Mouse (Mus musculus): ENCODE measurements around the gene Dlg1. TPM values are rescaled to one million over a fixed set of nuclear protein-coding genes. Genes with fewer than 3 reads are reported as not detected.

Gene Dlg1
- total and polyA plus RNA-seq, 2 experiments from 2014 or later, result 7.5 to 17.9 TPM

DNA sequence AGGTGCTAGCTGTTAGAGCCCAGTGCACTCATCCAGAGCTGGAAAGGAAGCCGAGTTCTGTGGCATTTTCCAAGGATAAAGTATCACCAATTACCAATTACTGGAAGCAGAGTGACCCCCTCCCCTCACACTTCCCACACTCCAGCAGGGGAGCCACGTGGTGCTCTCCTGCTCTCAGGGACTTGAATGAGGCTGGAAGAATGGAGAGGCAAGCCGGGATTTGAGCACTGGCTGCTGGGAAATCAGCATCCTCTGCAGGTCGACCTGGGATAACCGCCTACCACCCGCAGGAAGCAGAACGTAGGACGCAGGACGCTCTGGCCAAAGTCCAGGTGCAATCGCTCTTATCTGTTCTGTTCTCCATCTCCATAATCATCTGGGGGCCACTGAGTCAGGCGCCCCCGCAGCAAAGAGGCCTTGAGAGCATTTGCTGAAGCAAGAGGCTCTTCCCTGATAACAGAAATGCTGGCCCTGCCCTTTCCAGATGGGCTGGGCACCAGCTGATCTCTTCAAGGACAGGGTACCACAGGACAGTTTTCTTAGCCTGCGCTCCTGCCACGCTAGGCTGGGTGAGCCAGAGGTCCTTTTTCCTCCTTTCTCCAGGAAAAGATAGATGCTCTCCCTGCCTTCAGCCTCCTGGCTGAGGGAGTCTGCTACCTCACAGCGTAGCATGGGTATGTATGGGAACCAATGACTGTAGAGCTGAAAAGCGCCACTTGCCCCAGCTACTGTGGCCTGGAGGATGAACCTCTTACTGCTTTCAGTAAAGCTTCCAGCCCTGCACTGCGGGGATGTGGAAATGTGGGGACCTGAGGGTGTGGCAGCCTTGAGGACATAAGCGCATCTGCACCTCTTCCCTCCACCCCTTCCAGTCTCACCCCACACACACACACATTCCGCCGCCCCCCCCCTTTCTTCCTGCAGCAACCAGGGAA is 242.9 kb downstream of the Dlg1 start:
- Histone ChIP-seq H3K9ac (replicated peaks; ENCODE audit: low read depth, low read length) (no peak overlapping the region), H3K4me3 (ENCODE audit: low read depth, low read length) (peak overlapping the region; percentile 34), H3K4me1 (ENCODE audit: control insufficient read depth, insufficient read depth) (no peaks in the 10 kb centered on the region), H3K4me2 (ENCODE audit: low read depth, low read length) (peak overlapping the region; percentile 63), H3K27ac (ENCODE audit: low read depth) (no peak overlapping the region), H3K27me3 (ENCODE audit: control insufficient read depth, insufficient read depth, low read length) (no peaks in the 10 kb centered on the region), H3K36me3 (replicated peaks; ENCODE audit: control insufficient read depth, insufficient read depth, low read length) (no peaks in the 10 kb centered on the region), H3K9me3 (replicated peaks; ENCODE audit: control insufficient read depth, low read length) (no peaks in the 10 kb centered on the region)
- 25% methylated on average over 19 of the region's 20 CpGs for WGBS
- DNase-seq (ENCODE audit: low spot score) (no peak), ATAC-seq (ENCODE audit: insufficient read depth, low read depth) (no peak)
- TF ChIP-seq CTCF (IDR thresholded peaks at IDR 0.05; ENCODE audit: low read depth), result no peak
- no peak for TF ChIP-seq EP300 (IDR thresholded peaks at IDR 0.05; ENCODE audit: low read depth)

- H3K4me3 ChIP-seq (ENCODE audit: low read depth, low read length), result peak overlapping the region; percentile 34
- no peaks in the 10 kb centered on the region for H3K27me3 ChIP-seq (ENCODE audit: control insufficient read depth, insufficient read depth, low read length)
- TF ChIP-seq EP300 (IDR thresholded peaks at IDR 0.05; ENCODE audit: low read depth), result no peak
- TF ChIP-seq CTCF (IDR thresholded peaks at IDR 0.05; ENCODE audit: low read depth), result no peak
- ATAC-seq (ENCODE audit: insufficient read depth, low read depth) (peak; percentile 55; the same call in 1 of the 2 replicates), DNase-seq (ENCODE audit: low spot score) (peak; percentile 39)
- no peak overlapping the region for H3K27ac ChIP-seq (ENCODE audit: low read depth)
- peak overlapping the region; percentile 63 for H3K4me2 ChIP-seq (ENCODE audit: low read depth, low read length)
- H3K9ac ChIP-seq (replicated peaks; ENCODE audit: low read depth, low read length), result no peak overlapping the region
- no peaks in the 10 kb centered on the region for H3K9me3 ChIP-seq (replicated peaks; ENCODE audit: control insufficient read depth, low read length)
- WGBS, result 8% methylated on average over 9 of the region's 9 CpGs
- H3K4me1 ChIP-seq (ENCODE audit: control insufficient read depth, insufficient read depth), result no peaks in the 10 kb centered on the region
- H3K36me3 ChIP-seq (replicated peaks; ENCODE audit: control insufficient read depth, insufficient read depth, low read length), result no peaks in the 10 kb centered on the region
Observed at GRCm38 (mm10) chr16:31906896-31907295, 243.7 kb downstream of the Dlg1 start.

- TF ChIP-seq EP300 (IDR thresholded peaks at IDR 0.05; ENCODE audit: low read depth) (no peak), CTCF (IDR thresholded peaks at IDR 0.05; ENCODE audit: low read depth) (no peak)
- H3K4me3 ChIP-seq (ENCODE audit: low read depth, low read length), result no peak overlapping the region
Observed at GRCm38 (mm10) chr16:31908959-31909358, 245.7 kb downstream of the Dlg1 start.

DNA sequence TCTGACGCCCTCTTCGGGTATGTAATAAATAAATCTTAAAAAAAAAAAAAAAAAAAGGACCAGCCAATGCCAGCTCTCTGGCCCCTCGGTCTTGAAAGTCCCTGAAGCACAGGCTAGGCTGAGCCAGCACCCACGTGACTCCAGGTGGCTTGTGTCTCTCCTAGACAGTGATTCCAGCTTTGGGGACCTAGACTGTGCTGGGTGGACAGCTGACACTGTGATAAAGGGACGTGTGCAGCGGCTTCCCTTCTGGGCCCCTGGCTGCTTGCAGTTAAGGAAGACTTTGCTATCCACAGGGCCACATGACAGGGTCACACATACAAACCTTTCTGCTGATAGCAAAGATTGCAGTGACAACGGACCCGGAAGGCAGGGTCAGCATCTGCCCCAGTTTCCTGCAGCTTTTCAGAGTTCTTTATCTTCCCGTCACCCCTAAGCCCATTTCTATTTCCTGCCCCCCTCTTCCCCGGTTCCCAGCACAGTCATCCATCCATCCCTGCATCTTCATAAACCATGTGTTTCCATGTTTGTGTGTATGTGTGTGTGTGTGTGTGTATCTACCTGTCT is 247.1 kb downstream of the Dlg1 start:
- H3K4me1 ChIP-seq (ENCODE audit: control insufficient read depth, insufficient read depth), result no peaks in the 10 kb centered on the region
- H3K36me3 ChIP-seq (replicated peaks; ENCODE audit: control insufficient read depth, insufficient read depth, low read length), result no peaks in the 10 kb centered on the region
- H3K9ac ChIP-seq (replicated peaks; ENCODE audit: low read depth, low read length), result no peak overlapping the region
- TF ChIP-seq EP300 (IDR thresholded peaks at IDR 0.05; ENCODE audit: low read depth) (no peak), CTCF (IDR thresholded peaks at IDR 0.05; ENCODE audit: low read depth) (no peak)
- no peak overlapping the region for H3K4me2 ChIP-seq (ENCODE audit: low read depth, low read length)
- WGBS, result 47% methylated on average over 10 of the region's 10 CpGs
- H3K4me3 ChIP-seq (ENCODE audit: low read depth, low read length), result no peak overlapping the region
- DNase-seq (ENCODE audit: low spot score) (no peak), ATAC-seq (ENCODE audit: insufficient read depth, low read depth) (no peak)
- no peaks in the 10 kb centered on the region for H3K9me3 ChIP-seq (replicated peaks; ENCODE audit: control insufficient read depth, low read length)
- no peak overlapping the region for H3K27ac ChIP-seq (ENCODE audit: low read depth)
- no peaks in the 10 kb centered on the region for H3K27me3 ChIP-seq (ENCODE audit: control insufficient read depth, insufficient read depth, low read length)

More at GRCm38 (mm10) chr16:31908959-31909358, 245.7 kb downstream of the Dlg1 start:
- ATAC-seq (ENCODE audit: insufficient read depth, low read depth), result no peak
- no peaks in the 10 kb centered on the region for H3K27me3 ChIP-seq (ENCODE audit: control insufficient read depth, insufficient read depth, low read length)
- H3K27ac ChIP-seq (ENCODE audit: low read depth), result no peak overlapping the region
- peak overlapping the region; percentile 41 for H3K4me2 ChIP-seq (ENCODE audit: low read depth, low read length)
- no peaks in the 10 kb centered on the region for H3K9me3 ChIP-seq (replicated peaks; ENCODE audit: control insufficient read depth, low read length)
- no peak overlapping the region for H3K9ac ChIP-seq (replicated peaks; ENCODE audit: low read depth, low read length)
- no peaks in the 10 kb centered on the region for H3K4me1 ChIP-seq (ENCODE audit: control insufficient read depth, insufficient read depth)
- WGBS, result 37% methylated on average over 11 of the region's 11 CpGs
- no peaks in the 10 kb centered on the region for H3K36me3 ChIP-seq (replicated peaks; ENCODE audit: control insufficient read depth, insufficient read depth, low read length)
- DNase-seq (ENCODE audit: low spot score), result no peak

DNA sequence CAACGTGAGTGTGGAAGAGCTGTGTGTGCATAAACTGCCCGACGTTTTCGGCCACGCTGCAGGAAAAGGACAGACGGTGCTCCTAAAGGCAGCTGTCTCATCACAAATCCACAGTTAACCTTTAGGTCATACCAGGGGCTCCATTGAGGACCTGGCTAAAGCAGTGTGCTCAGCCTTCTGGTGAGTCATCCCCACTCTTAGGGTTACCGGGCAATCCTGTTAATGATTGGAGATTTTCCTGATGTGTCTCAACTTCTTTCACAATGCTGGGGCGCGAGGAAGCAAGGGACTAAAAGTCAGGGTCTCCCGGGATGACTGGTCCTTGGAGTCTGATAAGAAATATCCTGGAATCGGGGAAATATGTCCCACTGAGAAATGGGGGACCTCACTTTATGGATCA is 254.5 kb downstream of the Dlg1 start:
- 61% methylated on average over 11 of the region's 11 CpGs for WGBS
- Histone ChIP-seq H3K27me3 (ENCODE audit: control insufficient read depth, insufficient read depth, low read length) (no peaks in the 10 kb centered on the region), H3K4me3 (ENCODE audit: low read depth, low read length) (no peak overlapping the region), H3K4me2 (ENCODE audit: low read depth, low read length) (no peak overlapping the region), H3K9ac (replicated peaks; ENCODE audit: low read depth, low read length) (no peak overlapping the region), H3K27ac (ENCODE audit: low read depth) (no peak overlapping the region), H3K9me3 (replicated peaks; ENCODE audit: control insufficient read depth, low read length) (no peaks in the 10 kb centered on the region), H3K36me3 (replicated peaks; ENCODE audit: control insufficient read depth, insufficient read depth, low read length) (no peaks in the 10 kb centered on the region), H3K4me1 (ENCODE audit: control insufficient read depth, insufficient read depth) (no peaks in the 10 kb centered on the region)
- ATAC-seq (ENCODE audit: insufficient read depth, low read depth) (no peak), DNase-seq (ENCODE audit: low spot score) (no peak)
- no peak for TF ChIP-seq CTCF (IDR thresholded peaks at IDR 0.05; ENCODE audit: low read depth)
- no peak for TF ChIP-seq EP300 (IDR thresholded peaks at IDR 0.05; ENCODE audit: low read depth)

All from heart, postnatal 0 days (tissue).